Mouse (Mus musculus): Measurements from ENCODE around the gene Mgll.

Gene Mgll

GRCm38 (mm10) chr6:88828206-88829009 is 104.2 kb downstream of the Mgll start:
- DNase-seq (ENCODE audit: low spot score), result no peak

- no peak for DNase-seq (ENCODE audit: low spot score)
Observed at GRCm38 (mm10) chr6:88829579-88829978, 105.4 kb downstream of the Mgll start.

GRCm38 (mm10) chr6:88830112-88830702 is 106.0 kb downstream of the Mgll start:
- DNase-seq (ENCODE audit: low spot score), result no peak

GRCm38 (mm10) chr6:88831456-88831855 is 107.2 kb downstream of the Mgll start:
- peak; percentile 91 for DNase-seq (ENCODE audit: low spot score)

- DNase-seq (ENCODE audit: low spot score), result no peak
Observed at GRCm38 (mm10) chr6:88832663-88833062, 108.5 kb downstream of the Mgll start.

GRCm38 (mm10) chr6:88833340-88834140 is 109.3 kb downstream of the Mgll start:
- DNase-seq (ENCODE audit: low spot score), result peak; percentile 30

- no peak for DNase-seq (ENCODE audit: low spot score)
Observed at GRCm38 (mm10) chr6:88835047-88835446, 110.8 kb downstream of the Mgll start.

- DNase-seq (ENCODE audit: low spot score), result no peak
Observed at GRCm38 (mm10) chr6:88836178-88836819, 112.1 kb downstream of the Mgll start.

- DNase-seq (ENCODE audit: low spot score), result no peak
Observed at GRCm38 (mm10) chr6:88837999-88838398, 113.8 kb downstream of the Mgll start.

GRCm38 (mm10) chr6:88838613-88839012 is 114.4 kb downstream of the Mgll start:
- no peak for DNase-seq (ENCODE audit: low spot score)

GRCm38 (mm10) chr6:88839135-88839970 is 115.1 kb downstream of the Mgll start:
- no peak for DNase-seq (ENCODE audit: low spot score)

GRCm38 (mm10) chr6:88840211-88840610 is 116.0 kb downstream of the Mgll start:
- DNase-seq (ENCODE audit: low spot score), result no peak

GRCm38 (mm10) chr6:88840791-88841513 is 116.7 kb downstream of the Mgll start:
- DNase-seq (ENCODE audit: low spot score), result peak; percentile 32

GRCm38 (mm10) chr6:88841514-88841780 is 117.2 kb downstream of the Mgll start:
- DNase-seq (ENCODE audit: low spot score), result no peak

- DNase-seq (ENCODE audit: low spot score), result peak; percentile 99
Observed at GRCm38 (mm10) chr6:88841781-88842689, 117.8 kb downstream of the Mgll start, which contains the start of gene Abtb1. Gene Abtb1, minus strand, starts transcription at chr6:88841984.

GRCm38 (mm10) chr6:88842731-88843151 is 118.5 kb downstream of the Mgll start:
- peak; percentile 37 for DNase-seq (ENCODE audit: low spot score)

- DNase-seq (ENCODE audit: low spot score), result no peak
Observed at GRCm38 (mm10) chr6:88843241-88843640, 119.0 kb downstream of the Mgll start.

- no peak for DNase-seq (ENCODE audit: low spot score)
Observed at GRCm38 (mm10) chr6:88843781-88844725, 119.8 kb downstream of the Mgll start.

All from embryo, embryonic 10 days (tissue).